Mouse (Mus musculus) stomach, postnatal 0 days (tissue): ENCODE measurements around the gene Ambra1. TPM values are rescaled to one million over a fixed set of nuclear protein-coding genes. Genes with fewer than 3 reads are reported as not detected.

Experiments
- ATAC-seq: fragments of 200-750 bp; cut with Nextera tagmentation; 2 replicates; pipeline ENCODE4 v1.8.0; 2017; ENCODE audit not compliant: low FRiP score, low TSS enrichment
- DNase-seq: peaks from one replicate; pipeline ENCODE4 v3.0.0-alpha.2; 2016; ENCODE audit warnings: low spot score
- H3K27ac ChIP-seq: fragments of 300-500 bp; sonication (generic); replicated peaks from 2 replicates; pipeline ENCODE4 v1.5.1; 2014; ENCODE audit warnings: mild to moderate bottlenecking, control low read depth
- H3K27me3 ChIP-seq: fragments of 300-500 bp; sonication (generic); 2 replicates; pipeline ENCODE4 v1.6.1; 2014; ENCODE audit warnings: low read length; ENCODE audit not compliant: control insufficient read depth, insufficient read depth
- H3K36me3 ChIP-seq: fragments of 300-500 bp; sonication (generic); 2 replicates; pipeline ENCODE4 v1.6.1; 2014; ENCODE audit warnings: low read length, mixed read lengths; ENCODE audit not compliant: control insufficient read depth, insufficient read depth
- H3K4me1 ChIP-seq: fragments of 300-500 bp; sonication (generic); replicated peaks from 2 replicates; pipeline ENCODE4 v1.6.1; 2014; ENCODE audit warnings: antibody characterized with exemption; ENCODE audit not compliant: control insufficient read depth, insufficient read depth
- H3K4me2 ChIP-seq: fragments of 300-500 bp; sonication (generic); replicated peaks from 2 replicates; pipeline ENCODE4 v1.6.1; 2014; ENCODE audit warnings: low read depth, mild to moderate bottlenecking, control low read depth, moderate library complexity
- H3K4me3 ChIP-seq: fragments of 300-500 bp; sonication (generic); 2 replicates; pipeline ENCODE4 v1.5.1; 2014; ENCODE audit warnings: low read depth, low read length, control low read depth
- H3K9ac ChIP-seq: fragments of 300-500 bp; sonication (generic); 2 replicates; pipeline ENCODE4 v1.6.1; 2014; ENCODE audit warnings: mild to moderate bottlenecking, low read length, control low read depth, mixed read lengths
- H3K9me3 ChIP-seq: fragments of 300-500 bp; sonication (generic); 2 replicates; pipeline ENCODE4 v1.6.1; 2016; ENCODE audit warnings: low read length; ENCODE audit not compliant: control insufficient read depth
- CTCF ChIP-seq: IDR thresholded peaks from 2 replicates; pipeline ENCODE4 v1.5.1; 2016; ENCODE audit warnings: antibody characterized with exemption, low read depth, mild to moderate bottlenecking, moderate library complexity
- EP300 ChIP-seq: optimal IDR thresholded peaks from 2 replicates; pipeline ENCODE3; 2016; ENCODE audit warnings: antibody characterized with exemption
- WGBS: fragments of 180-500 bp; shearing (Covaris S2); extraction: QIAGEN DNeasy Blood & Tissue Kit; methylation state at CpG from one replicate; pipeline ENCODE4 v1.1.7; 2014; 5-methylcytosine and 5-hydroxymethylcytosine counted together
- polyA plus RNA-seq: library from polyadenylated mRNA; unstranded; fragments of >200 nt; fragmentation: Nextera tagmentation; extraction: Ambion mirVana; gene quantifications from 2 replicates; pipeline ENCODE4 v1.2.1, GENCODE M21; 2015

Gene Ambra1
- polyA plus RNA-seq, 1 experiment from 2014 or later, result 5.7 TPM

GRCm38 (mm10) chr2:91939303-91939935 is 209.5 kb downstream of the Ambra1 start:
- no peak for TF ChIP-seq EP300
- no peak for TF ChIP-seq CTCF
- Histone ChIP-seq H3K27me3 (no peaks in the 10 kb centered on the region), H3K4me2 (no peak overlapping the region), H3K36me3 (peaks cover 27% of the 10 kb centered on the region), H3K27ac (no peak overlapping the region), H3K4me1 (no peaks in the 10 kb centered on the region), H3K9ac (no peak overlapping the region), H3K4me3 (no peak overlapping the region), H3K9me3 (no peaks in the 10 kb centered on the region)
- 84% methylated on average over 15 of the region's 15 CpGs for WGBS
- no peak for ATAC-seq
- no peak for DNase-seq

- no peak for ATAC-seq
- Histone ChIP-seq H3K27ac (no peak overlapping the region), H3K4me1 (no peaks in the 10 kb centered on the region), H3K4me2 (no peak overlapping the region), H3K4me3 (no peak overlapping the region), H3K9ac (no peak overlapping the region), H3K9me3 (no peaks in the 10 kb centered on the region), H3K36me3 (peaks cover 12% of the 10 kb centered on the region; the same call in 1 of the 2 replicates), H3K27me3 (no peaks in the 10 kb centered on the region)
- TF ChIP-seq CTCF (peak; percentile 68), EP300 (no peak)
- 74% methylated on average over 6 of the region's 6 CpGs for WGBS
- DNase-seq, result peak; percentile 45
Measured at GRCm38 (mm10) chr2:91942356-91942755, 212.4 kb downstream of the Ambra1 start.

- no peak overlapping the region for H3K4me2 ChIP-seq
- H3K36me3 ChIP-seq, result peaks cover 8% of the 10 kb centered on the region; the same call in 1 of the 2 replicates
- H3K9me3 ChIP-seq, result no peaks in the 10 kb centered on the region
- no peak overlapping the region for H3K9ac ChIP-seq
- ATAC-seq, result peak; percentile 68
- peaks cover 8% of the 10 kb centered on the region for H3K4me1 ChIP-seq
- H3K27ac ChIP-seq, result no peak overlapping the region
- H3K4me3 ChIP-seq, result no peak overlapping the region
- no peaks in the 10 kb centered on the region for H3K27me3 ChIP-seq
- peak; percentile 81 for DNase-seq
- TF ChIP-seq EP300 (no peak), CTCF (peak; percentile 96)
- WGBS, result 47% methylated on average over 13 of the region's 13 CpGs
Measured at GRCm38 (mm10) chr2:91944170-91944950, 214.4 kb downstream of the Ambra1 start.

- no peak for DNase-seq
- H3K4me3 ChIP-seq, result no peak within 1 kb of the TSS
- no peak for ATAC-seq
- TF ChIP-seq EP300, result no peak
- TF ChIP-seq CTCF, result no peak
- H3K36me3 ChIP-seq, result peaks cover 2% of the 10 kb centered on the region; the same call in 1 of the 2 replicates
- H3K27ac ChIP-seq, result no peak within 1 kb of the TSS
- H3K9ac ChIP-seq, result no peak within 1 kb of the TSS
- peaks cover 18% of the 10 kb centered on the region for H3K4me1 ChIP-seq
- H3K4me2 ChIP-seq, result no peak within 1 kb of the TSS
- H3K27me3 ChIP-seq, result no peaks in the 10 kb centered on the region
- 93% methylated on average over 18 of the region's 18 CpGs for WGBS
- H3K9me3 ChIP-seq, result no peaks in the 10 kb centered on the region
Measured at GRCm38 (mm10) chr2:91945483-91945882, 215.5 kb downstream of the Ambra1 start, which contains the start of gene Gm9821. TSS of gene Gm9821 (plus strand) at chr2:91945703.

GRCm38 (mm10) chr2:91946836-91947235 is 216.9 kb downstream of the Ambra1 start:
- Histone ChIP-seq H3K4me1 (peaks cover 18% of the 10 kb centered on the region), H3K27me3 (no peaks in the 10 kb centered on the region), H3K4me3 (no peak overlapping the region), H3K4me2 (no peak overlapping the region), H3K36me3 (no peaks in the 10 kb centered on the region), H3K9me3 (no peaks in the 10 kb centered on the region), H3K9ac (no peak overlapping the region), H3K27ac (no peak overlapping the region)
- TF ChIP-seq EP300, result no peak
- TF ChIP-seq CTCF, result no peak
- no peak for DNase-seq
- WGBS, result 34% methylated on average over 4 of the region's 6 CpGs
- no peak for ATAC-seq
